Mouse (Mus musculus) A20 (cell line): ENCODE results near the gene Cog3.

Experiments used
- DNase-seq: peaks from one replicate; pipeline ENCODE4 v3.0.0-alpha.2; 2011; ENCODE audit warnings: low read depth, low spot score

The Cog3 gene

GRCm38 (mm10) chr14:75706647-75707046 is 47.7 kb downstream of the Cog3 start:
- DNase-seq: no peak

GRCm38 (mm10) chr14:75697928-75698327 is 56.4 kb downstream of the Cog3 start:
- DNase-seq: no peak

GRCm38 (mm10) chr14:75696096-75696495 is 58.2 kb downstream of the Cog3 start:
- no peak for DNase-seq

GRCm38 (mm10) chr14:75690428-75690827 is 63.9 kb downstream of the Cog3 start:
- no peak for DNase-seq

- DNase-seq: no peak
Observed at GRCm38 (mm10) chr14:75676316-75676715, 78.0 kb downstream of the Cog3 start.

GRCm38 (mm10) chr14:75669085-75669645 is 85.2 kb downstream of the Cog3 start:
- DNase-seq: peak; percentile 31

GRCm38 (mm10) chr14:75665430-75666180 is 88.7 kb downstream of the Cog3 start:
- DNase-seq: no peak

- no peak for DNase-seq
Observed at GRCm38 (mm10) chr14:75661548-75661947, 92.8 kb downstream of the Cog3 start.

GRCm38 (mm10) chr14:75660936-75661335 is 93.4 kb downstream of the Cog3 start:
- DNase-seq: no peak
